ENCODE assay signal across 13 mouse cellular contexts in genomic region chr3:31015682-31016443, GRCm38 (mm10). TPM values are rescaled to one million over a fixed set of nuclear protein-coding genes. Genes with fewer than 3 reads are reported as not detected.
DNase-seq lines count a peak whose midpoint lies in the region; ATAC-seq and TF ChIP-seq lines count a peak whose summit lies in the region.
"Had no signal": no experiment of that assay in that cellular context is flagged by ENCODE, and none has a peak within 500 bp of the region (broad histone marks: within the 10 kb centered on the region; RNA-seq: fewer than 3 reads in every experiment).

No protein-coding gene starts in this region.

- no peak overlapping the region for H3K4me3 ChIP-seq in forebrain, postnatal 0 days (ENCODE audit: low read depth, low read length)
- H3K4me3 ChIP-seq in forebrain, embryonic 11.5 days (ENCODE audit: low read depth, low read length) = no peak overlapping the region
- H3K4me3 ChIP-seq in lung, embryonic 14.5 days (ENCODE audit: low read depth, low read length) = no peak overlapping the region
- H3K4me3 ChIP-seq in embryonic facial prominence, embryonic 13.5 days = no peak overlapping the region
- no peak overlapping the region for H3K4me3 ChIP-seq in stomach, embryonic 16.5 days (replicated peaks; ENCODE audit: low read length)
- H3K4me3 ChIP-seq: heart, adult 2 months had no signal

- no peak for DNase-seq in forebrain, postnatal 0 days
- DNase-seq in forebrain, embryonic 11.5 days (ENCODE audit: low spot score) = no peak
- peak; percentile 66 for DNase-seq in lung, embryonic 14.5 days
- no peak for DNase-seq in lung, postnatal 4 days
- no peak for DNase-seq in urinary bladder, postnatal 4 days (ENCODE audit: low spot score in 2 of 2)
- DNase-seq: adrenal gland, adult 8-10 months; heart, adult 2 months; heart, postnatal 4 days; kidney, postnatal 36 days had no signal

- no peak overlapping the region for H3K4me2 ChIP-seq in forebrain, postnatal 0 days (ENCODE audit: low read depth)
- H3K4me2 ChIP-seq in forebrain, embryonic 11.5 days (ENCODE audit: low read depth, low read length, severe bottlenecking) = no peak overlapping the region
- H3K4me2 ChIP-seq in lung, embryonic 14.5 days = no peak overlapping the region
- H3K4me2 ChIP-seq in embryonic facial prominence, embryonic 13.5 days = no peak overlapping the region
- peak overlapping the region; percentile 25; the same call in 1 of the 2 replicates for H3K4me2 ChIP-seq in stomach, embryonic 16.5 days (ENCODE audit: low read depth, low read length)
- H3K4me2 ChIP-seq: midbrain, embryonic 11.5 days had no signal

- TF ChIP-seq CTCF in forebrain, postnatal 0 days (IDR thresholded peaks at IDR 0.05; ENCODE audit: low read depth) = no peak
- no peak; the same call in 1 of the 2 replicates for TF ChIP-seq CTCF in lung, embryonic 14.5 days (IDR thresholded peaks at IDR 0.05; ENCODE audit: low read depth)

- H3K9ac ChIP-seq in forebrain, postnatal 0 days = no peak overlapping the region
- H3K9ac ChIP-seq in forebrain, embryonic 11.5 days (ENCODE audit: low read length) = no peak overlapping the region
- peak overlapping the region; percentile 25 for H3K9ac ChIP-seq in lung, embryonic 14.5 days
- no peak overlapping the region for H3K9ac ChIP-seq in embryonic facial prominence, embryonic 13.5 days
- H3K9ac ChIP-seq in stomach, embryonic 16.5 days (ENCODE audit: low read length) = 0 out of 2 replicates have a peak overlapping the region, but pooled peaks have one; percentile 46
- H3K9ac ChIP-seq: liver, embryonic 14.5 days had no signal

- no peak overlapping the region for H3K27ac ChIP-seq in forebrain, postnatal 0 days (ENCODE audit: low read depth, low read length)
- H3K27ac ChIP-seq in forebrain, embryonic 11.5 days (ENCODE audit: low read depth, low read length) = no peak overlapping the region
- peak overlapping the region; percentile 68; the same call in 1 of the 2 replicates for H3K27ac ChIP-seq in lung, embryonic 14.5 days (ENCODE audit: low read depth)
- peak overlapping the region; percentile 72 for H3K27ac ChIP-seq in embryonic facial prominence, embryonic 13.5 days
- peak overlapping the region; percentile 83 for H3K27ac ChIP-seq in stomach, embryonic 16.5 days (ENCODE audit: low read length)
- H3K27ac ChIP-seq: heart, adult 2 months; liver, embryonic 14.5 days had no signal

- H3K4me1 ChIP-seq in forebrain, postnatal 0 days (ENCODE audit: insufficient read depth) = no peaks in the 10 kb centered on the region
- no peaks in the 10 kb centered on the region; the same call in 1 of the 2 replicates for H3K4me1 ChIP-seq in forebrain, embryonic 11.5 days (replicated peaks; ENCODE audit: control insufficient read depth, insufficient read depth, low read length)
- H3K4me1 ChIP-seq in lung, embryonic 14.5 days (ENCODE audit: insufficient read depth) = peaks cover 19% of the 10 kb centered on the region
- peaks cover 40% of the 10 kb centered on the region for H3K4me1 ChIP-seq in embryonic facial prominence, embryonic 13.5 days
- peaks cover 30% of the 10 kb centered on the region for H3K4me1 ChIP-seq in stomach, embryonic 16.5 days (ENCODE audit: control insufficient read depth, insufficient read depth, low read length)

- no peaks in the 10 kb centered on the region for H3K36me3 ChIP-seq in forebrain, postnatal 0 days (ENCODE audit: insufficient read depth)
- H3K36me3 ChIP-seq in forebrain, embryonic 11.5 days (ENCODE audit: control insufficient read depth, insufficient read depth, low read length) = no peaks in the 10 kb centered on the region
- peaks cover 14% of the 10 kb centered on the region; the same call in 1 of the 2 replicates for H3K36me3 ChIP-seq in lung, embryonic 14.5 days (ENCODE audit: insufficient read depth)
- 0 out of 2 replicates have a peak, but pooled peaks cover 11% of the 10 kb centered on the region for H3K36me3 ChIP-seq in embryonic facial prominence, embryonic 13.5 days
- peaks cover 5% of the 10 kb centered on the region; the same call in 1 of the 2 replicates for H3K36me3 ChIP-seq in stomach, embryonic 16.5 days (ENCODE audit: control insufficient read depth, insufficient read depth, low read length)

- H3K27me3 ChIP-seq in forebrain, postnatal 0 days (ENCODE audit: insufficient read depth, low read length) = no peaks in the 10 kb centered on the region
- no peaks in the 10 kb centered on the region for H3K27me3 ChIP-seq in forebrain, embryonic 11.5 days (ENCODE audit: control insufficient read depth, insufficient read depth, low read length)
- no peaks in the 10 kb centered on the region for H3K27me3 ChIP-seq in lung, embryonic 14.5 days (ENCODE audit: insufficient read depth, low read length)
- no peaks in the 10 kb centered on the region for H3K27me3 ChIP-seq in embryonic facial prominence, embryonic 13.5 days
- no peaks in the 10 kb centered on the region for H3K27me3 ChIP-seq in stomach, embryonic 16.5 days (ENCODE audit: control insufficient read depth, insufficient read depth, low read length)

- no peaks in the 10 kb centered on the region for H3K9me3 ChIP-seq in forebrain, postnatal 0 days (ENCODE audit: low read length)
- no peaks in the 10 kb centered on the region for H3K9me3 ChIP-seq in forebrain, embryonic 11.5 days (ENCODE audit: control insufficient read depth, low read length)
- no peaks in the 10 kb centered on the region for H3K9me3 ChIP-seq in lung, embryonic 14.5 days (ENCODE audit: low read depth, low read length)
- no peaks in the 10 kb centered on the region for H3K9me3 ChIP-seq in embryonic facial prominence, embryonic 13.5 days
- no peaks in the 10 kb centered on the region for H3K9me3 ChIP-seq in stomach, embryonic 16.5 days (replicated peaks; ENCODE audit: control insufficient read depth, low read length)

- peak; percentile 23 for ATAC-seq in forebrain, postnatal 0 days
- ATAC-seq in forebrain, embryonic 11.5 days (replicated peaks; ENCODE audit: low FRiP score) = no peak
- peak; percentile 62 for ATAC-seq in lung, embryonic 14.5 days (ENCODE audit: insufficient read depth)
- ATAC-seq in embryonic facial prominence, embryonic 13.5 days (ENCODE audit: insufficient number of reproducible peaks, insufficient read depth, low FRiP score, low TSS enrichment, low read depth) = no peak
- peak; percentile 66 for ATAC-seq in stomach, embryonic 16.5 days (ENCODE audit: insufficient read depth, low FRiP score)

- WGBS in forebrain, postnatal 0 days = 76% methylated on average over 10 of the region's 10 CpGs
- 78% methylated on average over 10 of the region's 10 CpGs for WGBS in forebrain, embryonic 11.5 days
- 66% methylated on average over 10 of the region's 10 CpGs for WGBS in lung, embryonic 14.5 days
- 68% methylated on average over 10 of the region's 10 CpGs for WGBS in embryonic facial prominence, embryonic 13.5 days
- 56% methylated on average over 10 of the region's 10 CpGs for WGBS in stomach, embryonic 16.5 days

RNA-seq across cellular contexts. Expression of gene Prkci, which starts 20.3 kb away (rescaled TPM):
- 37.6 and 41.6 TPM in 2 replicates for total RNA-seq in forebrain, postnatal 0 days (2014; rRNA removed)
- 13.6 and 19.5 TPM in 2 replicates for polyA plus RNA-seq in forebrain, postnatal 0 days (2015; fragmentation: Nextera tagmentation; extraction: Ambion mirVana)
- polyA plus RNA-seq in forebrain, embryonic 11.5 days (2014; fragmentation: Nextera tagmentation; extraction: Ambion mirVana) = 41.8 and 44.9 TPM in 2 replicates
- 65.6 and 67.1 TPM in 2 replicates for polyA plus RNA-seq in lung, embryonic 14.5 days (2014; fragmentation: Nextera tagmentation; extraction: Ambion mirVana)
- polyA plus RNA-seq in embryonic facial prominence, embryonic 13.5 days (2015; fragmentation: Nextera tagmentation; extraction: Ambion mirVana) = 39.0 and 39.3 TPM in 2 replicates
- 40.3 and 41.9 TPM in 2 replicates for polyA plus RNA-seq in stomach, embryonic 16.5 days (2015; fragmentation: Nextera tagmentation; extraction: Ambion mirVana)

RNA-seq across cellular contexts. Expression of gene Phc3, which starts 46.6 kb away (rescaled TPM):
- total RNA-seq in forebrain, postnatal 0 days (2014; rRNA removed) = 19.8 and 26.2 TPM in 2 replicates
- 3.4 and 6.0 TPM in 2 replicates for polyA plus RNA-seq in forebrain, postnatal 0 days (2015; fragmentation: Nextera tagmentation; extraction: Ambion mirVana)
- polyA plus RNA-seq in forebrain, embryonic 11.5 days (2014; fragmentation: Nextera tagmentation; extraction: Ambion mirVana) = 6.2 and 7.4 TPM in 2 replicates
- polyA plus RNA-seq in lung, embryonic 14.5 days (2014; fragmentation: Nextera tagmentation; extraction: Ambion mirVana) = 7.5 and 7.8 TPM in 2 replicates
- polyA plus RNA-seq in embryonic facial prominence, embryonic 13.5 days (2015; fragmentation: Nextera tagmentation; extraction: Ambion mirVana) = 8.1 and 9.4 TPM in 2 replicates
- 6.2 and 6.8 TPM in 2 replicates for polyA plus RNA-seq in stomach, embryonic 16.5 days (2015; fragmentation: Nextera tagmentation; extraction: Ambion mirVana)

Comparison
In these comparisons a context has a peak if more than half of its experiments do, and no peak if none do; other contexts are left out.
1. ATAC-seq: peak in forebrain, postnatal 0 days (single experiment), lung, embryonic 14.5 days (single experiment) and stomach, embryonic 16.5 days (single experiment); none in forebrain, embryonic 11.5 days (single experiment) and embryonic facial prominence, embryonic 13.5 days (single experiment).
2. H3K27ac ChIP-seq: peak in lung, embryonic 14.5 days (single experiment), embryonic facial prominence, embryonic 13.5 days (single experiment) and stomach, embryonic 16.5 days (single experiment); none in forebrain, postnatal 0 days (single experiment) and forebrain, embryonic 11.5 days (single experiment).
3. H3K9ac ChIP-seq: peak in lung, embryonic 14.5 days (single experiment) and stomach, embryonic 16.5 days (single experiment); none in forebrain, postnatal 0 days (single experiment), forebrain, embryonic 11.5 days (single experiment) and embryonic facial prominence, embryonic 13.5 days (single experiment).